Mouse (Mus musculus): ENCODE data around the gene Tcp11. TPM values are rescaled to one million over a fixed set of nuclear protein-coding genes. Genes with fewer than 3 reads are reported as not detected.

Gene Tcp11
- polyA plus RNA-seq (2012; rRNA removed), result 0.58 and 0.92 TPM in 2 replicates

DNA sequence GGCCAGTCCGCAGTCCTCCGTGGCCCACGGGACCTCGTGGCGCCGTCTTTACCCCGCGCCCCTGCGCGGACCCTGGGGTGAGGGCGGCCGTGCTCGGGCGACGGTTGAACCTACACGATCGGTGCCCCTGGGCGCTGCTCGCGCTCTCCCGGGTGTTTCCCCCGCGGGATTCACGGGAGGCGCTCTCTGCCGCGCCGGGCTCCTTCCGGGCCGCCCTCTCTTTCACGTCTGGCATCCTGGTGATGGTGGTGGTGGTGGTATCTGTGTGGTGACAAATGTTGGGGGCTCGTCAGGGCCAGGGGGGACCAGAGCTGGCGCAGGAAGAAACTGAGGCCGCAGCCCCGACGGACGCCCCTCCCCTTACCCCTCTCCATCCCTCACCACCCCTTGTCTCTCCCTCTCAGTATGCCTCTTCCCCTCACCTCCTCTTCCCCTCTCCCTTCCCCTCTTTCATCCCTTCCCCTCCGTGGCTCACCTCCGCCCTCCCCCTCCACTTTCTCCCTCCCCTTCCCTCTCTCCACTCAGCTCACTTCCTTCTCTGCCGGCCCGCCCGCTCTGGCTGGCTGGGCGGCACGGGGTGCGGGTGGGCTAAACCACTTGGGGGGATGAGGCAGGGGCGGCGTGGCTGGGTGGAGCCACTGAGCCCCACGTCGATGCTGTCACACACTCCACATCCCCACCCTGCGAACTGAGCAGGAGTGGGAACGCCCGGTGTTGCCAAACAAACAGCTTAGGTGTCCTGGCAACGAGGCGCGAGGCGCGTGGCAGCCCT lies at the start of gene Tcp11:
Gene Tcp11 (minus strand): TSS at position 595 of the 772 bp plus-strand sequence.
- no peak for TF ChIP-seq POLR2A (IDR thresholded peaks at IDR 0.05; ENCODE audit: low read depth, low read length)
- TF ChIP-seq CTCF (IDR thresholded peaks at IDR 0.05; ENCODE audit: extremely low read depth, insufficient read depth, insufficient read length, insufficient replicate concordance), result no peak
- peak within 1 kb of the TSS; percentile 56; the same call in 1 of the 2 replicates for H3K4me3 ChIP-seq (ENCODE audit: extremely low read depth, insufficient read depth, insufficient read length)
- H3K27me3 ChIP-seq (ENCODE audit: control insufficient read depth, insufficient read depth, low read length), result 0 out of 2 replicates have a peak, but pooled peaks cover 3% of the 10 kb centered on the region
- H3K27ac ChIP-seq (ENCODE audit: insufficient read depth, low read length), result no peak within 1 kb of the TSS
- peak; percentile 50 to 65 for DNase-seq (ENCODE audit: low read depth in 1 of 2, low spot score in 2 of 2)
- H3K36me3 ChIP-seq (ENCODE audit: control insufficient read depth, insufficient read depth, low read length), result no peaks in the 10 kb centered on the region
- WGBS, result 2% methylated on average over 56 of the region's 57 CpGs
- H3K4me1 ChIP-seq (ENCODE audit: control insufficient read depth, insufficient read depth, insufficient read length), result peaks cover 12% of the 10 kb centered on the region

DNA sequence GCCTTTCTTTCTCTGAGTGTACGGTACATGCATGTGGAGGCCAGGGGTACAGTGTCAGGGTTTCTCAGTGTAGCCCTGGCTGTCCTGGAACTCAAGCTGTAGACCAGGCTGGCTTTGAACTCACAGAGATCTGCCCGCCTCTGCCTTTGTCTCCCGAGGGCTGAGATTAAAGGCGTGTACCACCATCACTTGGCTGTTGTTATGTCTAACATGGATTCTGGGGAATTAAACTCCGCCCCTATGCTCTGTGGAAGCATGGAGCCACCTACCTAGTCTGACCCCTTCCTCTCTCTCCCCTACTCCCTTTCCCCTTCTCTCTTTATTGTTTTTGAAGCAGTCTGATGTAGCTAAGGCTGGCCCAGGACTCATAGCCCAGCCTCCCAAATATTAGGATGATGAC lies 49.4 kb upstream of the Tcp11 start:
- H3K36me3 ChIP-seq (ENCODE audit: control insufficient read depth, insufficient read depth, low read length), result no peaks in the 10 kb centered on the region
- DNase-seq (ENCODE audit: low read depth in 1 of 2, low spot score in 2 of 2), result no peak
- H3K4me1 ChIP-seq (ENCODE audit: control insufficient read depth, insufficient read depth, insufficient read length), result no peaks in the 10 kb centered on the region
- H3K27me3 ChIP-seq (ENCODE audit: control insufficient read depth, insufficient read depth, low read length), result no peaks in the 10 kb centered on the region
- no peak overlapping the region for H3K4me3 ChIP-seq (ENCODE audit: extremely low read depth, insufficient read depth, insufficient read length)
- WGBS, result 92% methylated on average over 5 of the region's 5 CpGs
- no peak overlapping the region for H3K27ac ChIP-seq (ENCODE audit: insufficient read depth, low read length)
- TF ChIP-seq POLR2A (IDR thresholded peaks at IDR 0.05; ENCODE audit: low read depth, low read length) (no peak), CTCF (IDR thresholded peaks at IDR 0.05; ENCODE audit: extremely low read depth, insufficient read depth, insufficient read length, insufficient replicate concordance) (no peak)

DNA sequence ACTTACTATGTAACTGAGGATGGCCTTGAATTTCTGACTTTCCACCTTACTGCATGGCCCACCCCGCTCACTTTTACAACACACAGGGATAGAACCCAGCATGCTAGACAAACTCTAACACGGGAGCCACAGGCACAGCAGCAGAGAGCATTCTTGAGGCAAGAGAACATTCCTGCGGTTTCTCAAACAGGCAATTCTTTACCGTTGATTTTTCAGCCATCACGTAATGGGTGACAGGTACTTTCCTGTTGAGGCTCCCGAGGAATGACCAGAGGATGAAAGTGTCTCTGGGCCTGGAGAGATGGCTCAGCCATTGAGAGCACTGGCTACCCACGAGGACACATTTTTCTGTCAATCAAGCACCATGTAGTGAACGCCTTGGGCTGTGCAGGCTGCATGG lies 43.9 kb upstream of the Tcp11 start:
- DNase-seq (ENCODE audit: low read depth in 1 of 2, low spot score in 2 of 2), result no peak
- no peak overlapping the region for H3K4me3 ChIP-seq (ENCODE audit: extremely low read depth, insufficient read depth, insufficient read length)
- 62% methylated on average over 8 of the region's 8 CpGs for WGBS
- H3K36me3 ChIP-seq (ENCODE audit: control insufficient read depth, insufficient read depth, low read length), result no peaks in the 10 kb centered on the region
- no peak for TF ChIP-seq CTCF (IDR thresholded peaks at IDR 0.05; ENCODE audit: extremely low read depth, insufficient read depth, insufficient read length, insufficient replicate concordance)
- no peak for TF ChIP-seq POLR2A (IDR thresholded peaks at IDR 0.05; ENCODE audit: low read depth, low read length)
- H3K27ac ChIP-seq (ENCODE audit: insufficient read depth, low read length), result no peak overlapping the region
- no peaks in the 10 kb centered on the region for H3K27me3 ChIP-seq (ENCODE audit: control insufficient read depth, insufficient read depth, low read length)
- H3K4me1 ChIP-seq (ENCODE audit: control insufficient read depth, insufficient read depth, insufficient read length), result no peaks in the 10 kb centered on the region

DNA sequence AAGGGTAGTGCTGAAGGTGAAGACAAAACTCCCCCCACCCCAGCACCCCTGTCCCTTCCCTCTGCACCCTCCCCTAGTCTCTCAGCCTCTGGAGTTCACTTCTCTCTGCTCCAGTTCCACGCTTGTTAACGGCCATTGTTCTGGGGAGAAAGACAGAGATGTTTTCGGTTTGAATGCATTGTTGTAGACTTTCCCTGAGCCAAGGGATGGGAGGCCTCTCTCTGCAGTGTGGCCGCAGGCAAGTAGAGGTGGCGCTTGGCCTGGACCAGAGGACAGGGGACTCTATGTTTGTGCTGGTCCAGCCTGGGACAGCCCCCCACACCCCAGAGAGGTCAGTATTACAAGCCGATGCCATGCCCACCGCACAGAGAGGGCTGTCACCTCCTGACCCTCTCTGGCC lies 43.2 kb upstream of the Tcp11 start:
- Histone ChIP-seq H3K4me3 (ENCODE audit: extremely low read depth, insufficient read depth, insufficient read length) (no peak overlapping the region), H3K27ac (ENCODE audit: insufficient read depth, low read length) (no peak overlapping the region), H3K27me3 (ENCODE audit: control insufficient read depth, insufficient read depth, low read length) (no peaks in the 10 kb centered on the region), H3K36me3 (ENCODE audit: control insufficient read depth, insufficient read depth, low read length) (no peaks in the 10 kb centered on the region), H3K4me1 (ENCODE audit: control insufficient read depth, insufficient read depth, insufficient read length) (no peaks in the 10 kb centered on the region)
- WGBS, result 84% methylated on average over 7 of the region's 7 CpGs
- TF ChIP-seq POLR2A (IDR thresholded peaks at IDR 0.05; ENCODE audit: low read depth, low read length) (no peak), CTCF (IDR thresholded peaks at IDR 0.05; ENCODE audit: extremely low read depth, insufficient read depth, insufficient read length, insufficient replicate concordance) (no peak)
- DNase-seq (ENCODE audit: low read depth in 1 of 2, low spot score in 2 of 2), result no peak

DNA sequence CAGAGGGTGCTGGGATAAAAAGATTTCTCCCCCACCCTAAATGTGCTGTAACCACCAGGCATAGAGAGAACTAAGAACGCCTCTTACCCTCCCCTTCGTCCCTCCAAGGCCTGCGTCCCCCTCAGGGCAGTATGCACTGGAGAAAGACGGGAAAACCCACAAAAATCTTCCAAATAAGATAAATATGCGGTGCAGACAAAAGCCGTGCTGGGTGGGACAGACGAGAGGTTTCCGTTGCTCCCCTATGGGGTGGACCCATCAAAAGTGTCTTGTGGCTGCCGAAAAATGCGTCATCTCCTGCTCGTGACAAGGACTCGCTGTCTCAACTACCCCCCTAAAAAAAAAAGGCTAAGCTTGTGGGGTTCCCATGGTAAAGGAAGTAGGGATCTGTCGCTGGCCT lies 42.5 kb upstream of the Tcp11 start:
- H3K36me3 ChIP-seq (ENCODE audit: control insufficient read depth, insufficient read depth, low read length), result no peaks in the 10 kb centered on the region
- no peak overlapping the region for H3K4me3 ChIP-seq (ENCODE audit: extremely low read depth, insufficient read depth, insufficient read length)
- DNase-seq (ENCODE audit: low read depth in 1 of 2, low spot score in 2 of 2), result no peak
- no peak overlapping the region for H3K27ac ChIP-seq (ENCODE audit: insufficient read depth, low read length)
- TF ChIP-seq POLR2A (IDR thresholded peaks at IDR 0.05; ENCODE audit: low read depth, low read length), result no peak
- TF ChIP-seq CTCF (IDR thresholded peaks at IDR 0.05; ENCODE audit: extremely low read depth, insufficient read depth, insufficient read length, insufficient replicate concordance), result no peak
- WGBS, result 81% methylated on average over 13 of the region's 13 CpGs
- no peaks in the 10 kb centered on the region for H3K27me3 ChIP-seq (ENCODE audit: control insufficient read depth, insufficient read depth, low read length)
- no peaks in the 10 kb centered on the region for H3K4me1 ChIP-seq (ENCODE audit: control insufficient read depth, insufficient read depth, insufficient read length)

DNA sequence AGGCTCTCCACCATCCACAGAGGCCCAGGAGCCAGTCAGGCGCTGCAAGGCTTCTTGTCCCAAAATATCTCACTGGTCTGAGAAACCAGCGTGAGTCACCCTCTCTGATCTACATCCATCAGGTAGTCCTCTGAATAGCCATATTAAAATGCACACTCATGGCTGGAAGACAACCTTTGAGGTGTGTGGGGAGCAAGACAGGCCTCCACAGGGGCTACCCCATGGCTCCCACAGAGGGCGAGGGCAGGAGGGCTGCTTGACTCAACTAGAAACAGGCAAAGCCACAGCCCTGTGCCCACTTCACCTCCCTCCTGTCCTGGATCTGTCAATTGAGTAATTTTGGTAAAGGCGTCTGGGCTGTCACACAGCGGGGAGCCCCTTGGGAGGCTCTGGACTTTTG lies 40.0 kb upstream of the Tcp11 start:
- Histone ChIP-seq H3K27me3 (ENCODE audit: control insufficient read depth, insufficient read depth, low read length) (no peaks in the 10 kb centered on the region; the same call in 1 of the 2 replicates), H3K27ac (ENCODE audit: insufficient read depth, low read length) (no peak overlapping the region), H3K36me3 (ENCODE audit: control insufficient read depth, insufficient read depth, low read length) (no peaks in the 10 kb centered on the region), H3K4me3 (ENCODE audit: extremely low read depth, insufficient read depth, insufficient read length) (no peak overlapping the region), H3K4me1 (ENCODE audit: control insufficient read depth, insufficient read depth, insufficient read length) (no peaks in the 10 kb centered on the region)
- TF ChIP-seq POLR2A (IDR thresholded peaks at IDR 0.05; ENCODE audit: low read depth, low read length), result no peak
- TF ChIP-seq CTCF (IDR thresholded peaks at IDR 0.05; ENCODE audit: extremely low read depth, insufficient read depth, insufficient read length, insufficient replicate concordance), result no peak
- 85% methylated on average over 5 of the region's 5 CpGs for WGBS
- DNase-seq (ENCODE audit: low read depth in 1 of 2, low spot score in 2 of 2), result no peak

All from spleen, adult 2 months (tissue).